Mouse (Mus musculus): ENCODE measurements around the gene Pds5b. TPM values are rescaled to one million over a fixed set of nuclear protein-coding genes. Genes with fewer than 3 reads are reported as not detected.
A peak's percentile ranks its signal among the peaks of the same experiment; 100 is the strongest.
"Not testable (repeated sequence)": the region's sequence is repeated elsewhere in the genome, so short reads cannot be mapped to it uniquely, and the experiment has no call there.

The Pds5b gene
- 27.5 and 33.1 TPM in 2 replicates for polyA plus RNA-seq (2015; fragmentation: Nextera tagmentation; extraction: Ambion mirVana)

- H3K4me2 ChIP-seq = peak within 1 kb of the TSS; percentile 52
- peak within 1 kb of the TSS; percentile 96 for H3K27ac ChIP-seq
- H3K4me1 ChIP-seq = peaks cover 7% of the 10 kb centered on the region
- no peaks in the 10 kb centered on the region for H3K9me3 ChIP-seq
- 17% methylated on average over 37 of the region's 49 CpGs for WGBS
- no peaks in the 10 kb centered on the region for H3K27me3 ChIP-seq
- H3K4me3 ChIP-seq = peak within 1 kb of the TSS; percentile 91
- no peaks in the 10 kb centered on the region for H3K36me3 ChIP-seq
- ATAC-seq (ENCODE audit: insufficient number of reproducible peaks, low FRiP score, low TSS enrichment, low read depth) = peak; percentile 94
- peak within 1 kb of the TSS; percentile 89 for H3K9ac ChIP-seq
Measured at GRCm38 (mm10) chr5:150673153-150673835, at the start of gene Pds5b. Gene Pds5b (plus strand): TSS chr5:150673739.

- Histone ChIP-seq H3K36me3 (0 out of 2 replicates have a peak, but pooled peaks cover 3% of the 10 kb centered on the region), H3K27ac (no peak overlapping the region), H3K9ac (no peak overlapping the region), H3K4me2 (no peak overlapping the region), H3K27me3 (no peaks in the 10 kb centered on the region), H3K4me1 (0 out of 2 replicates have a peak, but pooled peaks cover 2% of the 10 kb centered on the region), H3K4me3 (no peak overlapping the region), H3K9me3 (no peaks in the 10 kb centered on the region)
- ATAC-seq (ENCODE audit: insufficient number of reproducible peaks, low FRiP score, low TSS enrichment, low read depth) = no peak
- 80% methylated on average over 7 of the region's 7 CpGs for WGBS
Measured at GRCm38 (mm10) chr5:150625528-150625927, 48.0 kb upstream of the Pds5b start.

GRCm38 (mm10) chr5:150629272-150629671, 44.3 kb upstream of the Pds5b start:
- Histone ChIP-seq H3K4me1 (no peaks in the 10 kb centered on the region), H3K9ac (no peak overlapping the region), H3K27me3 (no peaks in the 10 kb centered on the region), H3K4me3 (no peak overlapping the region), H3K4me2 (no peak overlapping the region), H3K36me3 (peaks cover 8% of the 10 kb centered on the region), H3K9me3 (no peaks in the 10 kb centered on the region), H3K27ac (no peak overlapping the region)
- no peak for ATAC-seq (ENCODE audit: insufficient number of reproducible peaks, low FRiP score, low TSS enrichment, low read depth)
- 75% methylated on average over 1 of the region's 1 CpGs for WGBS

GRCm38 (mm10) chr5:150629692-150630091, 43.8 kb upstream of the Pds5b start:
- Histone ChIP-seq H3K4me1 (no peaks in the 10 kb centered on the region), H3K9me3 (no peaks in the 10 kb centered on the region), H3K4me3 (no peak overlapping the region), H3K9ac (no peak overlapping the region), H3K4me2 (no peak overlapping the region), H3K36me3 (peaks cover 6% of the 10 kb centered on the region), H3K27ac (no peak overlapping the region), H3K27me3 (no peaks in the 10 kb centered on the region)
- no peak for ATAC-seq (ENCODE audit: insufficient number of reproducible peaks, low FRiP score, low TSS enrichment, low read depth)
- 75% methylated on average over 2 of the region's 2 CpGs for WGBS

- no peaks in the 10 kb centered on the region for H3K9me3 ChIP-seq
- no peaks in the 10 kb centered on the region for H3K4me1 ChIP-seq
- H3K36me3 ChIP-seq = peaks cover 38% of the 10 kb centered on the region
- 93% methylated on average over 3 of the region's 3 CpGs for WGBS
- H3K9ac ChIP-seq = no peak overlapping the region
- no peaks in the 10 kb centered on the region for H3K27me3 ChIP-seq
- no peak overlapping the region for H3K4me2 ChIP-seq
- no peak overlapping the region for H3K4me3 ChIP-seq
- no peak overlapping the region for H3K27ac ChIP-seq
- ATAC-seq (ENCODE audit: insufficient number of reproducible peaks, low FRiP score, low TSS enrichment, low read depth) = no peak
Measured at GRCm38 (mm10) chr5:150641440-150641839, 32.1 kb upstream of the Pds5b start.

GRCm38 (mm10) chr5:150643390-150643789, 30.1 kb upstream of the Pds5b start:
- H3K27me3 ChIP-seq; H3K4me3 ChIP-seq; H3K4me1 ChIP-seq; H3K27ac ChIP-seq; H3K9me3 ChIP-seq; ATAC-seq (ENCODE audit: insufficient number of reproducible peaks, low FRiP score, low TSS enrichment, low read depth); H3K9ac ChIP-seq; H3K4me2 ChIP-seq: not testable (repeated sequence)
- WGBS = 94% methylated on average over 4 of the region's 4 CpGs
- H3K36me3 ChIP-seq = peaks cover 33% of the 10 kb centered on the region

GRCm38 (mm10) chr5:150644926-150645325, 28.6 kb upstream of the Pds5b start:
- no peak overlapping the region for H3K4me2 ChIP-seq
- H3K36me3 ChIP-seq = peaks cover 44% of the 10 kb centered on the region
- H3K9me3 ChIP-seq = no peaks in the 10 kb centered on the region
- no peaks in the 10 kb centered on the region for H3K4me1 ChIP-seq
- ATAC-seq (ENCODE audit: insufficient number of reproducible peaks, low FRiP score, low TSS enrichment, low read depth) = no peak
- no peak overlapping the region for H3K27ac ChIP-seq
- 77% methylated on average over 4 of the region's 4 CpGs for WGBS
- no peak overlapping the region for H3K4me3 ChIP-seq
- no peaks in the 10 kb centered on the region for H3K27me3 ChIP-seq
- no peak overlapping the region for H3K9ac ChIP-seq

- Histone ChIP-seq H3K4me1 (no peaks in the 10 kb centered on the region), H3K9me3 (no peaks in the 10 kb centered on the region), H3K4me3 (no peak overlapping the region), H3K27me3 (no peaks in the 10 kb centered on the region), H3K27ac (no peak overlapping the region), H3K9ac (no peak overlapping the region), H3K4me2 (no peak overlapping the region), H3K36me3 (peaks cover 19% of the 10 kb centered on the region)
- 89% methylated on average over 2 of the region's 2 CpGs for WGBS
- no peak for ATAC-seq (ENCODE audit: insufficient number of reproducible peaks, low FRiP score, low TSS enrichment, low read depth)
Measured at GRCm38 (mm10) chr5:150652578-150652977, 21.0 kb upstream of the Pds5b start.

GRCm38 (mm10) chr5:150654548-150654947, 19.0 kb upstream of the Pds5b start:
- Histone ChIP-seq H3K27me3 (no peaks in the 10 kb centered on the region), H3K36me3 (peaks cover 4% of the 10 kb centered on the region), H3K4me1 (peaks cover 4% of the 10 kb centered on the region; the same call in 1 of the 2 replicates), H3K27ac (no peak overlapping the region), H3K9me3 (no peaks in the 10 kb centered on the region), H3K9ac (no peak overlapping the region), H3K4me3 (no peak overlapping the region), H3K4me2 (no peak overlapping the region)
- ATAC-seq (ENCODE audit: insufficient number of reproducible peaks, low FRiP score, low TSS enrichment, low read depth) = no peak

GRCm38 (mm10) chr5:150659425-150659824, 14.1 kb upstream of the Pds5b start:
- 97% methylated on average over 6 of the region's 6 CpGs for WGBS
- ATAC-seq (ENCODE audit: insufficient number of reproducible peaks, low FRiP score, low TSS enrichment, low read depth); H3K4me2 ChIP-seq; H3K9me3 ChIP-seq; H3K9ac ChIP-seq; H3K4me3 ChIP-seq; H3K27me3 ChIP-seq; H3K27ac ChIP-seq: not testable (repeated sequence)
- H3K4me1 ChIP-seq = peaks cover 13% of the 10 kb centered on the region; the same call in 1 of the 2 replicates
- H3K36me3 ChIP-seq = peaks cover 15% of the 10 kb centered on the region

- ATAC-seq (ENCODE audit: insufficient number of reproducible peaks, low FRiP score, low TSS enrichment, low read depth); H3K9ac ChIP-seq; H3K4me3 ChIP-seq; H3K27ac ChIP-seq; H3K27me3 ChIP-seq; H3K4me2 ChIP-seq; H3K9me3 ChIP-seq: not testable (repeated sequence)
- Histone ChIP-seq H3K36me3 (peaks cover 15% of the 10 kb centered on the region), H3K4me1 (peaks cover 13% of the 10 kb centered on the region; the same call in 1 of the 2 replicates)
- WGBS = 96% methylated on average over 3 of the region's 3 CpGs
Measured at GRCm38 (mm10) chr5:150660296-150660695, 13.2 kb upstream of the Pds5b start.

GRCm38 (mm10) chr5:150663926-150664325, 9.6 kb upstream of the Pds5b start:
- WGBS = 74% methylated on average over 7 of the region's 7 CpGs
- H3K27me3 ChIP-seq; ATAC-seq (ENCODE audit: insufficient number of reproducible peaks, low FRiP score, low TSS enrichment, low read depth); H3K9ac ChIP-seq; H3K4me1 ChIP-seq; H3K27ac ChIP-seq; H3K9me3 ChIP-seq: not testable (repeated sequence)
- peaks cover 15% of the 10 kb centered on the region for H3K36me3 ChIP-seq
- 0 out of 2 replicates have a peak overlapping the region, but pooled peaks have one; percentile 1 for H3K4me3 ChIP-seq
- H3K4me2 ChIP-seq = 0 out of 2 replicates have a peak overlapping the region, but pooled peaks have one; percentile 3
